Mouse (Mus musculus) bone marrow, adult 2 months (tissue): ENCODE measurements around the gene Vps16.

ENCODE experiments used
- CTCF ChIP-seq: fragments of 200-500 bp; IDR thresholded peaks from 2 replicates; pipeline ENCODE4 v1.5.1; 2011; ENCODE audit warnings: low read length, control low read depth; ENCODE audit not compliant: control insufficient read depth, insufficient read depth
- POLR2A ChIP-seq: fragments of 200-500 bp; IDR thresholded peaks from 2 replicates; pipeline ENCODE4 v1.6.1; 2011; ENCODE audit warnings: low read depth, mild to moderate bottlenecking, control low read depth, low read length, borderline replicate concordance; ENCODE audit not compliant: control insufficient read depth

- TF ChIP-seq CTCF: no peak
- TF ChIP-seq POLR2A: no peak
These were observed 49.2 kb upstream of the Vps16 start for GRCm38 (mm10) chr2:130374951-130375350.
